Mouse (Mus musculus) kidney, postnatal 0 days (tissue): ENCODE results near the gene Eml2. TPM values are rescaled to one million over a fixed set of nuclear protein-coding genes. Genes with fewer than 3 reads are reported as not detected.

Experiments
- ATAC-seq: fragments of 200-750 bp; cut with Nextera tagmentation; replicated peaks from 2 replicates; pipeline ENCODE4 v1.8.0; 2017; ENCODE audit warnings: low read depth, moderate number of reproducible peaks, moderate TSS enrichment, moderate library complexity; ENCODE audit not compliant: low FRiP score
- DNase-seq: peaks from one replicate; pipeline ENCODE4 v3.0.0-alpha.2; 2016; ENCODE audit warnings: low spot score
- H3K27ac ChIP-seq: fragments of 300-500 bp; sonication (generic); 2 replicates; pipeline ENCODE4 v1.5.1; 2014; ENCODE audit warnings: mild to moderate bottlenecking
- H3K27me3 ChIP-seq: fragments of 300-500 bp; sonication (generic); 2 replicates; pipeline ENCODE4 v1.6.1; 2014; ENCODE audit warnings: low read length, mixed read lengths; ENCODE audit not compliant: insufficient read depth
- H3K36me3 ChIP-seq: fragments of 300-500 bp; sonication (generic); 2 replicates; pipeline ENCODE4 v1.6.1; 2014; ENCODE audit warnings: low read length, mixed read lengths; ENCODE audit not compliant: insufficient read depth
- H3K4me1 ChIP-seq: fragments of 300-500 bp; sonication (generic); replicated peaks from 2 replicates; pipeline ENCODE4 v1.6.1; 2014; ENCODE audit warnings: antibody characterized with exemption, low read length, mixed read lengths; ENCODE audit not compliant: insufficient read depth
- H3K4me2 ChIP-seq: fragments of 300-500 bp; sonication (generic); 2 replicates; pipeline ENCODE4 v1.6.1; 2014; ENCODE audit warnings: mild to moderate bottlenecking, low read length, moderate library complexity, mixed read lengths
- H3K4me3 ChIP-seq: fragments of 300-500 bp; sonication (generic); replicated peaks from 2 replicates; pipeline ENCODE4 v1.5.1; 2014; ENCODE audit warnings: low read depth, low read length
- H3K9ac ChIP-seq: fragments of 300-500 bp; sonication (generic); 2 replicates; pipeline ENCODE4 v1.6.1; 2014; ENCODE audit warnings: low read depth, low read length
- H3K9me3 ChIP-seq: fragments of 300-500 bp; sonication (generic); replicated peaks from 2 replicates; pipeline ENCODE4 v1.6.1; 2016; ENCODE audit warnings: low read length, inconsistent platforms, mixed read lengths
- CTCF ChIP-seq: IDR thresholded peaks from 2 replicates; pipeline ENCODE4 v1.5.1; 2016; ENCODE audit warnings: antibody characterized with exemption, low read depth, mild to moderate bottlenecking, moderate library complexity
- WGBS: fragments of 180-500 bp; shearing (Covaris S2); extraction: QIAGEN DNeasy Blood & Tissue Kit; methylation state at CpG from one replicate; pipeline ENCODE4 v1.1.7; 2014; 5-methylcytosine and 5-hydroxymethylcytosine counted together
- polyA plus RNA-seq: library from polyadenylated mRNA; unstranded; fragments of >200 nt; fragmentation: Nextera tagmentation; extraction: Ambion mirVana; gene quantifications from 2 replicates; pipeline ENCODE4 v1.2.1, GENCODE M21; 2015

Eml2 gene
- polyA plus RNA-seq, 1 experiment from 2014 or later: 10.6 TPM

DNA sequence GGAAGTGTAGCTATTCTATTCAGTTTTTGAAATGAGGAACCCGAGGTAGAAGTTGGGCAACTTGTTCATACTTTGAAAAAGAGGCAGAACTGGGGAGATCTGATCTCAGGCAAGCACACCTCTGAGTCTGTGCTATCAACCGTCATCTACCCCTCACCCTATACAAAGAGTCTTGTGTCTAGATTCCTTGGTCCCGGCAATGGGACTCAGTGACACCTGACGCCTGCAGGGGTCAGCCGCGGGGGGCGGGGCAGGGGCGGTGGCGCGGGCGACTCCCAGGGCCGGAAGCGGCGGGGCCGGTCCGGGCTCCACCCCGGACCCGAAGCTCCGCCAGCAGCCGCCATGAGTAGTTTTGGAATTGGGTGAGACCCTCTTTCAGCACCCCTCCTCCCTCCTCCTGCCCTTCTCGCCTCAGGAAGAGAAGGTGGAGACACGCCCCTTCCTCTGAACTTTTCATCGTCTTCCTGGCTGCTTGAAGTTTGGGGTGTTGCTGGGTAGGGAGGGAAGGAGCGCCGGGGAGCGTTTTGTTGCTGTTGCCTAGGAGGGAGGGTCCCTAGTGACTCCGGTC is 4.7 kb downstream of the Eml2 start:
- Histone ChIP-seq H3K9ac (peak overlapping the region; percentile 64), H3K27ac (peak overlapping the region; percentile 37; the same call in 1 of the 2 replicates), H3K36me3 (0 out of 2 replicates have a peak, but pooled peaks cover under 1% of the 10 kb centered on the region), H3K9me3 (no peaks in the 10 kb centered on the region), H3K4me2 (peak overlapping the region; percentile 90), H3K4me3 (peak overlapping the region; percentile 56), H3K4me1 (peaks cover 24% of the 10 kb centered on the region), H3K27me3 (peaks cover 38% of the 10 kb centered on the region)
- ATAC-seq: peak; percentile 33; the same call in 1 of the 2 replicates
- no peak for TF ChIP-seq CTCF
- under 1% methylated on average over 27 of the region's 27 CpGs for WGBS
- peak; percentile 72 for DNase-seq

- Histone ChIP-seq H3K4me3 (no peak overlapping the region), H3K36me3 (0 out of 2 replicates have a peak, but pooled peaks cover 11% of the 10 kb centered on the region), H3K27me3 (peaks cover 8% of the 10 kb centered on the region), H3K9ac (no peak overlapping the region), H3K9me3 (no peaks in the 10 kb centered on the region), H3K27ac (peak overlapping the region; percentile 55), H3K4me2 (no peak overlapping the region), H3K4me1 (peaks cover 20% of the 10 kb centered on the region)
- ATAC-seq (no peak), DNase-seq (no peak)
- WGBS: 70% methylated on average over 2 of the region's 2 CpGs
- no peak for TF ChIP-seq CTCF
Observed at GRCm38 (mm10) chr7:19184250-19184649, 8.0 kb downstream of the Eml2 start.

DNA sequence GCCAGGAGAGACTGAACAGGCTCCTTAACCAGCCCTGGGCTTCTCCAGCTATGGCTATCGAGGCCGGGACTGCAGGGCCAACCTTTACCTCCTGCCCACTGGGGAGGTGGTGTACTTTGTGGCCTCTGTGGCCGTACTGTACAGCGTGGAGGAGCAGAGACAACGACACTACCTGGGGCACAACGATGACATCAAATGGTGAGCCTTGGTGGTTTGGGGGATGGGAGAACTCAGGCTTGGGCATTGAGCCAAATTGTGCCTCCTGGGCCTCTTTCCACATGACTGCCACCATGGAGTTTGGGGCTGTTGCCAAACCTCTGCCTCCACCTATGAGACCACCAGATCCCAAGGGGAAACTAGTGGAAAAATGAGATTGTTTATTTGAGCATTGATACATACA is 8.5 kb downstream of the Eml2 start:
- H3K36me3 ChIP-seq: 0 out of 2 replicates have a peak, but pooled peaks cover 11% of the 10 kb centered on the region
- H3K9ac ChIP-seq: peak overlapping the region; percentile 18; the same call in 1 of the 2 replicates
- H3K4me1 ChIP-seq: peaks cover 15% of the 10 kb centered on the region
- DNase-seq: no peak
- H3K27me3 ChIP-seq: peaks cover 3% of the 10 kb centered on the region; the same call in 1 of the 2 replicates
- no peak for TF ChIP-seq CTCF
- H3K4me2 ChIP-seq: no peak overlapping the region
- WGBS: 46% methylated on average over 6 of the region's 6 CpGs
- no peaks in the 10 kb centered on the region for H3K9me3 ChIP-seq
- no peak overlapping the region for H3K4me3 ChIP-seq
- peak overlapping the region; percentile 55 for H3K27ac ChIP-seq
- peak; percentile 53; the same call in 1 of the 2 replicates for ATAC-seq

- 96% methylated on average over 4 of the region's 4 CpGs for WGBS
- TF ChIP-seq CTCF: peak; percentile 39
- no peaks in the 10 kb centered on the region for H3K9me3 ChIP-seq
- H3K4me1 ChIP-seq: no peaks in the 10 kb centered on the region
- H3K36me3 ChIP-seq: peaks cover 30% of the 10 kb centered on the region; the same call in 1 of the 2 replicates
- no peak overlapping the region for H3K27ac ChIP-seq
- H3K4me3 ChIP-seq: no peak overlapping the region
- H3K9ac ChIP-seq: no peak overlapping the region
- no peaks in the 10 kb centered on the region for H3K27me3 ChIP-seq
- DNase-seq (no peak), ATAC-seq (no peak)
- H3K4me2 ChIP-seq: no peak overlapping the region
Observed at GRCm38 (mm10) chr7:19194676-19195075, 18.5 kb downstream of the Eml2 start.

- no peak overlapping the region for H3K4me2 ChIP-seq
- H3K9me3 ChIP-seq: no peaks in the 10 kb centered on the region
- DNase-seq: no peak
- no peak overlapping the region for H3K27ac ChIP-seq
- peak; percentile 64 for TF ChIP-seq CTCF
- WGBS: 55% methylated on average over 6 of the region's 6 CpGs
- H3K9ac ChIP-seq: no peak overlapping the region
- H3K36me3 ChIP-seq: peaks cover 26% of the 10 kb centered on the region; the same call in 1 of the 2 replicates
- no peaks in the 10 kb centered on the region for H3K27me3 ChIP-seq
- no peak overlapping the region for H3K4me3 ChIP-seq
- no peak for ATAC-seq
- no peaks in the 10 kb centered on the region for H3K4me1 ChIP-seq
Observed at GRCm38 (mm10) chr7:19196676-19197075, 20.5 kb downstream of the Eml2 start.

DNA sequence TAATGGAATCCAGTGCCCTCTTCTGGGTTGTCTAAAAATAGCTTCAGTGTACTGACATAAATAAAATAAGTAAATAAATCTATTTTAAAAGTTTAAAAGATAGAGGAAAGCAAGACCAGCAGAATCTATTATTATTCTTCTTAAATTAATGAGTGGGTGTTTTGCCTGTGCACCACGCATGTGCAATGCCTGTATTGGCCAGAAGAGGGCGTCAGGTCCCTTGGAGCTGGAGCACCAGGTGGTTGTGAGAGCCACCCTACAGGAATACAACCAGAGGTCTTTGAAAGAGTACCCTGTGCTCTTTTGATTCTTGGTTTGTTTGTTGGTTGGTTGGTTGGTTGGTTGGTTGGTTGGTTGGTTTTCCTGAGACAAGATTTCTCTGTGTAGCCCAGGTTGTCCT is 21.8 kb downstream of the Eml2 start:
- WGBS: 33% methylated on average over 2 of the region's 2 CpGs
- peak; percentile 66 for TF ChIP-seq CTCF
- Histone ChIP-seq H3K4me2 (no peak overlapping the region), H3K27me3 (no peaks in the 10 kb centered on the region), H3K9me3 (no peaks in the 10 kb centered on the region), H3K4me3 (no peak overlapping the region), H3K4me1 (no peaks in the 10 kb centered on the region), H3K27ac (no peak overlapping the region), H3K36me3 (peaks cover 28% of the 10 kb centered on the region; the same call in 1 of the 2 replicates), H3K9ac (no peak overlapping the region)
- ATAC-seq: no peak
- DNase-seq: no peak
